Mouse (Mus musculus) heart, adult 2 months (tissue): Measurements from ENCODE around the gene Ldhd. TPM values are rescaled to one million over a fixed set of nuclear protein-coding genes. Genes with fewer than 3 reads are reported as not detected.

Experiments
- DNase-seq, 2 experiments: peaks; one replicate each; pipeline ENCODE4 v3.0.0; 2021
- H3K27ac ChIP-seq: fragments of 200-600 bp; 2 replicates; pipeline ENCODE4 v1.8.1; 2022
- H3K27me3 ChIP-seq: fragments of 200-500 bp; 2 replicates; pipeline ENCODE4 v1.6.1; 2012; ENCODE audit warnings: mild to moderate bottlenecking, low read length, inconsistent platforms, mixed read lengths; ENCODE audit not compliant: control insufficient read depth, insufficient read depth
- H3K36me3 ChIP-seq: fragments of 200-500 bp; 2 replicates; pipeline ENCODE4 v1.6.1; 2012; ENCODE audit warnings: low read length, inconsistent platforms; ENCODE audit not compliant: control insufficient read depth, insufficient read depth
- H3K4me1 ChIP-seq: fragments of 200-500 bp; 2 replicates; pipeline ENCODE4 v1.6.1; 2011; ENCODE audit warnings: low read length; ENCODE audit not compliant: control insufficient read depth, insufficient read depth
- H3K4me3 ChIP-seq: fragments of 200-600 bp; 2 replicates; pipeline ENCODE4 v1.8.1; 2022
- H3K79me2 ChIP-seq: fragments of 200-500 bp; replicated peaks from 2 replicates; pipeline ENCODE4 v1.6.1; 2012; ENCODE audit warnings: mild to moderate bottlenecking, inconsistent platforms, low read length, moderate library complexity, mixed read lengths; ENCODE audit not compliant: control insufficient read depth, insufficient read depth
- H3K9ac ChIP-seq: fragments of 200-500 bp; 2 replicates; pipeline ENCODE4 v1.6.1; 2012; ENCODE audit warnings: low read depth, mild to moderate bottlenecking, control low read depth, inconsistent platforms, low read length, mixed read lengths
- CTCF ChIP-seq: fragments of 200-600 bp; IDR thresholded peaks from 2 replicates; pipeline ENCODE4 v1.8.1; 2022; ENCODE audit warnings: antibody characterized with exemption, mild to moderate bottlenecking, moderate library complexity
- EP300 ChIP-seq: fragments of 200-500 bp; IDR thresholded peaks from 2 replicates; pipeline ENCODE4 v1.6.1; 2011; ENCODE audit warnings: low read depth, low read length, control low read depth; ENCODE audit not compliant: insufficient read depth
- POLR2A ChIP-seq: fragments of 200-500 bp; IDR thresholded peaks from 2 replicates; pipeline ENCODE4 v1.6.1; 2011; ENCODE audit warnings: mild to moderate bottlenecking, low read depth, low read length, control low read depth; ENCODE audit not compliant: insufficient read depth
- WGBS: fragments of 180-500 bp; shearing (Covaris S2); methylation state at CpG from one replicate; pipeline ENCODE4 v1.1.7; 2018; 5-methylcytosine and 5-hydroxymethylcytosine counted together
- intact Hi-C: fragments of 180-260 bp; cut with DNase I; formaldehyde crosslinking; loops from one replicate; pipeline ENCODE4 v1.15.1; 2025
- polyA plus RNA-seq: library from polyadenylated mRNA; depleted of rRNA; stranded (reverse); fragments of >200 nt; gene quantifications from 2 replicates; pipeline ENCODE4 v1.2.3, GENCODE M21; 2012
- total RNA-seq, 2 experiments: library from RNA; stranded (reverse); gene quantifications; 2 replicates each; pipeline ENCODE4 v1.2.3; 2021

Ldhd gene
- total and polyA plus RNA-seq, 3 experiments: 43.4 to 53.4 (median 52.1) TPM

GRCm38 (mm10) chr8:111606961-111607360 lies 23.2 kb downstream of the Ldhd start:
- peaks cover 9% of the 10 kb centered on the region for H3K79me2 ChIP-seq
- H3K27ac ChIP-seq: no peak overlapping the region
- H3K4me1 ChIP-seq: peaks cover 11% of the 10 kb centered on the region
- no peaks in the 10 kb centered on the region for H3K27me3 ChIP-seq
- intact Hi-C loops: no loop called here
- H3K9ac ChIP-seq: no peak overlapping the region
- DNase-seq: no peak
- no peak for TF ChIP-seq EP300
- no peak for TF ChIP-seq CTCF
- TF ChIP-seq POLR2A: no peak
- no peak overlapping the region for H3K4me3 ChIP-seq
- WGBS: 72% methylated on average over 9 of the region's 9 CpGs
- H3K36me3 ChIP-seq: no peaks in the 10 kb centered on the region

DNA sequence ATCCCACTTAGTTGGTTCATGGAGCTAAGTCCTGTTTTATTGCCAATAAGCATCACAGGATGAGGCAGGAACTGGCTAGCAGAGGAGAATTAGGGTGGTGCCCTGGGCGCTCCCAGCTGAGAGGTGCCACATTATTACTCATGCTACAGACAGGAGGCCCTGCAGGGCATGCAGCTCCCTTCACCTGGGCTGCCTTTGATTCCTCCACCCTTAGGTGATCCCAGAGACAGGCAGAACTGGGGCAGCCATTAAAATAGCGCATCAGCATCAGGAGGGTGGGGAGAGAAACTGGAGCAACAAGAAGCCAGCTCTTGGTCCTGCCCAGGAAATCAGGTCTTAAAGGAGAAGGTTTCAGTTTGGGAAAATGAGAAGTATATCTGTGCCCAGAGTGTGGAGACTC lies 25.2 kb downstream of the Ldhd start:
- Histone ChIP-seq H3K27ac (no peak overlapping the region), H3K36me3 (no peaks in the 10 kb centered on the region), H3K9ac (no peak overlapping the region), H3K4me1 (peaks cover 11% of the 10 kb centered on the region), H3K4me3 (no peak overlapping the region), H3K79me2 (peaks cover 7% of the 10 kb centered on the region), H3K27me3 (no peaks in the 10 kb centered on the region)
- intact Hi-C loops: no loop called here
- no peak for DNase-seq
- 65% methylated on average over 2 of the region's 2 CpGs for WGBS
- no peak for TF ChIP-seq EP300

DNA sequence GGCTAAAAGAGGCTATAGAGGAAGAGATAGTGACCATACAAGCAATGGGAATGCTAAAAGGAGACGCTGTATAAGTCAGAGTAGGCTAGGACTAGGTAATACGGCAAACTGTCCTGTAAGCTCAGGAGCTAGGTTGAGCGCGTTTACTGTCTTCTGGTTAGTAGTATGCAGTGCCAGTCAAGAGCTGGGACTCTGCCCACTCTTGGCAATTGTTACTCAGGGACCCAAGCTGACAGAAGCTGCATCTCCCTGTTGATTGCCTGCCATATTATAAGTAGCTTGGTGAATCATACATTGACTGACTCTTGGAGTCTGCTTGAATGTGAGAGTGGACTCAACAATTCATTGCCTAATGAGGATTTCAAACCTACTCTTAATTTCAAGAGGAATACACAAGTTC lies 28.1 kb downstream of the Ldhd start:
- DNase-seq: no peak
- no peak overlapping the region for H3K9ac ChIP-seq
- peaks cover 16% of the 10 kb centered on the region for H3K4me1 ChIP-seq
- intact Hi-C loops: no loop called here
- TF ChIP-seq POLR2A: no peak
- no peak for TF ChIP-seq EP300
- no peak for TF ChIP-seq CTCF
- H3K27ac ChIP-seq: no peak overlapping the region
- H3K36me3 ChIP-seq: peaks cover 5% of the 10 kb centered on the region
- 72% methylated on average over 4 of the region's 4 CpGs for WGBS
- no peaks in the 10 kb centered on the region for H3K27me3 ChIP-seq
- H3K79me2 ChIP-seq: peaks cover 2% of the 10 kb centered on the region
- no peak overlapping the region for H3K4me3 ChIP-seq

- Histone ChIP-seq H3K4me1 (peaks cover 27% of the 10 kb centered on the region), H3K4me3 (no peak overlapping the region), H3K79me2 (peaks cover 2% of the 10 kb centered on the region), H3K27ac (peak overlapping the region; percentile 13; the same call in 1 of the 2 replicates), H3K36me3 (peaks cover 21% of the 10 kb centered on the region), H3K27me3 (no peaks in the 10 kb centered on the region), H3K9ac (no peak overlapping the region)
- intact Hi-C loops: loop anchor here (5.0 kb wide), 1 partner anchor 48 kb away; no protein-coding TSS in a partner anchor
- TF ChIP-seq POLR2A: no peak
- no peak for TF ChIP-seq EP300
- TF ChIP-seq CTCF: no peak
- WGBS: 50% methylated on average over 9 of the region's 9 CpGs
- no peak for DNase-seq
Observed at GRCm38 (mm10) chr8:111599707-111600444, 30.3 kb downstream of the Ldhd start.

- peaks cover 27% of the 10 kb centered on the region for H3K36me3 ChIP-seq
- TF ChIP-seq POLR2A (no peak), EP300 (no peak), CTCF (no peak)
- no peak overlapping the region for H3K4me3 ChIP-seq
- no peaks in the 10 kb centered on the region for H3K27me3 ChIP-seq
- intact Hi-C loops: loop anchor here (1.0 to 5.0 kb wide), 3 partner anchors 23 to 61 kb away; partner anchors contain the start of gene Znrf1
- H3K27ac ChIP-seq: peak overlapping the region; percentile 71
- DNase-seq: no peak
- WGBS: 17% methylated on average over 1 of the region's 1 CpGs
- peaks cover 40% of the 10 kb centered on the region for H3K4me1 ChIP-seq
- H3K79me2 ChIP-seq: peaks cover 6% of the 10 kb centered on the region
- H3K9ac ChIP-seq: no peak overlapping the region
Observed at GRCm38 (mm10) chr8:111597310-111597709, 32.9 kb downstream of the Ldhd start.

GRCm38 (mm10) chr8:111596485-111596821 lies 33.7 kb downstream of the Ldhd start:
- DNase-seq: no peak
- Histone ChIP-seq H3K9ac (no peak overlapping the region), H3K4me1 (peaks cover 41% of the 10 kb centered on the region), H3K79me2 (peaks cover 9% of the 10 kb centered on the region), H3K27me3 (no peaks in the 10 kb centered on the region), H3K27ac (peak overlapping the region; percentile 71), H3K4me3 (no peak overlapping the region), H3K36me3 (peaks cover 27% of the 10 kb centered on the region)
- no peak for TF ChIP-seq POLR2A
- no peak for TF ChIP-seq EP300
- TF ChIP-seq CTCF: no peak
- intact Hi-C loops: loop anchor here (2.0 to 5.0 kb wide), 2 partner anchors 24 to 44 kb away; no protein-coding TSS in a partner anchor
- WGBS: 22% methylated on average over 3 of the region's 3 CpGs
